Mouse (Mus musculus): Measurements from ENCODE around the gene Ces1f. TPM values are rescaled to one million over a fixed set of nuclear protein-coding genes. Genes with fewer than 3 reads are reported as not detected.

The Ces1f gene
- total and polyA plus RNA-seq, 2 experiments from 2014 or later: not detected

- Histone ChIP-seq H3K9me3 (ENCODE audit: low read length) (no peaks in the 10 kb centered on the region), H3K4me1 (ENCODE audit: insufficient read depth, low read length) (no peaks in the 10 kb centered on the region), H3K36me3 (ENCODE audit: insufficient read depth, low read length) (no peaks in the 10 kb centered on the region), H3K9ac (replicated peaks; ENCODE audit: low read length) (no peak overlapping the region), H3K4me2 (ENCODE audit: low read depth, low read length) (no peak overlapping the region), H3K27ac (no peak overlapping the region), H3K4me3 (ENCODE audit: low read length) (no peak overlapping the region), H3K27me3 (ENCODE audit: insufficient read depth, low read length) (no peaks in the 10 kb centered on the region)
- DNase-seq (ENCODE audit: low spot score): no peak
- WGBS: 76% methylated on average over 4 of the region's 4 CpGs
- no peak for TF ChIP-seq CTCF (IDR thresholded peaks at IDR 0.05; ENCODE audit: low read depth)
- no peak for ATAC-seq
Measured at GRCm38 (mm10) chr8:93274609-93275008, 4.9 kb downstream of the Ces1f start.

DNA sequence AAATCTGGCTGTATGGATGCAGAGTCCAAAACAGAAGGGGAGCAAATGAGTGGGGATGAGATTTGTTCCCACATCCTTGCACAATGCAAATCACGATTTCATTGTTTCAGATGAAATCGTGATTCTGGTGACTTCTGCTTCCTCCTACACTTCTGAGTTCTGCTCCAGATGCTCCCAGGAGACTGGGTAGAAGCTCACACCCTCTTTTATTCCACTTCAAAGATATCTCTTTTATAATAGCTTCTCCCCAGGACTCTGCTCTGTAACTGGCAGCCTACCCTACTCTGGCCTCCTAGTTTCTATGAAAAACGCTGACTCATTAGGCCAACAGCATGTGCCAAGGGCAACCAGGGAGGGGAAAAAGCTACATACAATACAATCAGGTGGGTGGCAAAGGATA, 6.2 kb downstream of the Ces1f start:
- no peak for TF ChIP-seq CTCF (IDR thresholded peaks at IDR 0.05; ENCODE audit: low read depth)
- ATAC-seq: no peak
- 78% methylated on average over 3 of the region's 3 CpGs for WGBS
- no peaks in the 10 kb centered on the region for H3K9me3 ChIP-seq (ENCODE audit: low read length)
- no peaks in the 10 kb centered on the region for H3K36me3 ChIP-seq (ENCODE audit: insufficient read depth, low read length)
- no peak overlapping the region for H3K4me2 ChIP-seq (ENCODE audit: low read depth, low read length)
- H3K4me1 ChIP-seq (ENCODE audit: insufficient read depth, low read length): no peaks in the 10 kb centered on the region
- DNase-seq (ENCODE audit: low spot score): no peak
- H3K4me3 ChIP-seq (ENCODE audit: low read length): no peak overlapping the region
- H3K9ac ChIP-seq (replicated peaks; ENCODE audit: low read length): no peak overlapping the region
- no peaks in the 10 kb centered on the region for H3K27me3 ChIP-seq (ENCODE audit: insufficient read depth, low read length)
- no peak overlapping the region for H3K27ac ChIP-seq

GRCm38 (mm10) chr8:93272686-93273085, 6.9 kb downstream of the Ces1f start:
- DNase-seq (ENCODE audit: low spot score) (peak; percentile 22), ATAC-seq (no peak)
- no peak overlapping the region for H3K4me2 ChIP-seq (ENCODE audit: low read depth, low read length)
- no peaks in the 10 kb centered on the region for H3K27me3 ChIP-seq (ENCODE audit: insufficient read depth, low read length)
- TF ChIP-seq CTCF (IDR thresholded peaks at IDR 0.05; ENCODE audit: low read depth): no peak
- H3K9ac ChIP-seq (replicated peaks; ENCODE audit: low read length): no peak overlapping the region
- WGBS: 44% methylated on average over 4 of the region's 4 CpGs
- no peaks in the 10 kb centered on the region for H3K4me1 ChIP-seq (ENCODE audit: insufficient read depth, low read length)
- H3K9me3 ChIP-seq (ENCODE audit: low read length): no peaks in the 10 kb centered on the region
- H3K36me3 ChIP-seq (ENCODE audit: insufficient read depth, low read length): no peaks in the 10 kb centered on the region
- no peak overlapping the region for H3K4me3 ChIP-seq (ENCODE audit: low read length)
- H3K27ac ChIP-seq: no peak overlapping the region

- WGBS: 76% methylated on average over 2 of the region's 2 CpGs
- H3K9me3 ChIP-seq (ENCODE audit: low read length): no peaks in the 10 kb centered on the region
- H3K4me2 ChIP-seq (ENCODE audit: low read depth, low read length): no peak overlapping the region
- no peaks in the 10 kb centered on the region for H3K4me1 ChIP-seq (ENCODE audit: insufficient read depth, low read length)
- no peaks in the 10 kb centered on the region for H3K27me3 ChIP-seq (ENCODE audit: insufficient read depth, low read length)
- ATAC-seq (no peak), DNase-seq (ENCODE audit: low spot score) (no peak)
- no peaks in the 10 kb centered on the region for H3K36me3 ChIP-seq (ENCODE audit: insufficient read depth, low read length)
- TF ChIP-seq CTCF (IDR thresholded peaks at IDR 0.05; ENCODE audit: low read depth): no peak
- H3K9ac ChIP-seq (replicated peaks; ENCODE audit: low read length): no peak overlapping the region
- H3K4me3 ChIP-seq (ENCODE audit: low read length): no peak overlapping the region
- no peak overlapping the region for H3K27ac ChIP-seq
Measured at GRCm38 (mm10) chr8:93261436-93261835, 18.1 kb downstream of the Ces1f start.

DNA sequence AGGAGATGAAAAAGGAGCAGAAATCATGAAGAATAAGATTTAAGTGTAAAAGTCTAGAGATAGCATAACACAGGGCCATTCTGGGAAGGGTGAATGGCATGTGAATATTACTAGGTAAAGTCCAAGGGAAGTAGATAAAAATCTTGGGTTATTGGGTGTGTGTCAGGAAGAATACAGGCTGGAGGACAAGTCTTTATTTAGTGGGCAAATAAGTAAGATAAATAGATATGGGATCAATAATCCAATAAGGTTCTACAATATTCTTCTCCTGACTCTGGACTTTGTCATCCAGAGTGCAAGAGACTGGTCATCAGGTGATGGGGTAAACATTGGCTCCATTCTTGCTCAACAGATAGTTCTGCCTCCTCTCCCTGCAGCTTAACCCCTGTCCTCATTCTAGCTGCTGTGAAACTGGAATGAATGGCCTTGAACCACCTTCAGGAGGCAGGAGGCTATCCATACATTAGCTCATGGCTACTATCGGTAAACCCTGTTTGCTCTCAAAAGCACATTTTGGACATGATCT, 27.1 kb downstream of the Ces1f start:
- no peak overlapping the region for H3K27ac ChIP-seq
- no peaks in the 10 kb centered on the region for H3K9me3 ChIP-seq (ENCODE audit: low read length)
- no peaks in the 10 kb centered on the region for H3K27me3 ChIP-seq (ENCODE audit: insufficient read depth, low read length)
- WGBS: 97% methylated on average over 1 of the region's 1 CpGs
- ATAC-seq: no peak
- no peaks in the 10 kb centered on the region for H3K36me3 ChIP-seq (ENCODE audit: insufficient read depth, low read length)
- DNase-seq (ENCODE audit: low spot score): no peak
- H3K4me2 ChIP-seq (ENCODE audit: low read depth, low read length): no peak overlapping the region
- no peak overlapping the region for H3K4me3 ChIP-seq (ENCODE audit: low read length)
- H3K9ac ChIP-seq (replicated peaks; ENCODE audit: low read length): no peak overlapping the region
- H3K4me1 ChIP-seq (ENCODE audit: insufficient read depth, low read length): no peaks in the 10 kb centered on the region
- no peak for TF ChIP-seq CTCF (IDR thresholded peaks at IDR 0.05; ENCODE audit: low read depth)

- Histone ChIP-seq H3K27ac (no peak overlapping the region), H3K4me1 (ENCODE audit: insufficient read depth, low read length) (no peaks in the 10 kb centered on the region), H3K36me3 (ENCODE audit: insufficient read depth, low read length) (no peaks in the 10 kb centered on the region), H3K9ac (replicated peaks; ENCODE audit: low read length) (no peak overlapping the region), H3K4me3 (ENCODE audit: low read length) (no peak overlapping the region), H3K27me3 (ENCODE audit: insufficient read depth, low read length) (no peaks in the 10 kb centered on the region), H3K4me2 (ENCODE audit: low read depth, low read length) (no peak overlapping the region), H3K9me3 (ENCODE audit: low read length) (no peaks in the 10 kb centered on the region)
- 90% methylated on average over 2 of the region's 2 CpGs for WGBS
- DNase-seq (ENCODE audit: low spot score) (no peak), ATAC-seq (no peak)
- TF ChIP-seq CTCF (IDR thresholded peaks at IDR 0.05; ENCODE audit: low read depth): no peak
Measured at GRCm38 (mm10) chr8:93246057-93246456, 33.5 kb downstream of the Ces1f start.

DNA sequence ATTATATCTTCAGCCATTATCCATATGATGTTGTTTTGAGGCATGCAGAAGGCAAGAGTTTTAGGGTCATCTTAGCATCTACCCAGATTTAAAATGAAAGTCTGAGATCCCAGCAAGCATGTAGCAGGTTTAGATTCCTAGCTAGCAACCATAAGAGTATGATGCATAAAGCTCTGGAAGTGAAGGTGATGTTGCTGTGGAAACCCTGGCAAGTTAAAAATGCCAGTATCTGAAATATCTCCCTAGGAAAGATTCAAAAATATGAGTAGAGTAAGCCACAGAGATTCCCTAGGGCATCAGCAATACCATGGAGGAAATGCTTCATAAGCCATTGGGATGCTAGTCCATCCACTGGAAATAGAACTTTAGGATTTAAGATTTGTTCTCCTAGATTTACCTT, 39.7 kb downstream of the Ces1f start:
- DNase-seq (ENCODE audit: low spot score) (no peak), ATAC-seq (no peak)
- no peaks in the 10 kb centered on the region for H3K9me3 ChIP-seq (ENCODE audit: low read length)
- H3K9ac ChIP-seq (replicated peaks; ENCODE audit: low read length): no peak overlapping the region
- no peaks in the 10 kb centered on the region for H3K27me3 ChIP-seq (ENCODE audit: insufficient read depth, low read length)
- no peaks in the 10 kb centered on the region for H3K4me1 ChIP-seq (ENCODE audit: insufficient read depth, low read length)
- no peak overlapping the region for H3K4me2 ChIP-seq (ENCODE audit: low read depth, low read length)
- H3K36me3 ChIP-seq (ENCODE audit: insufficient read depth, low read length): no peaks in the 10 kb centered on the region
- no peak overlapping the region for H3K27ac ChIP-seq
- no peak for TF ChIP-seq CTCF (IDR thresholded peaks at IDR 0.05; ENCODE audit: low read depth)
- H3K4me3 ChIP-seq (ENCODE audit: low read length): no peak overlapping the region

Measured in hindbrain, postnatal 0 days (tissue).